Mouse (Mus musculus): ENCODE results near the gene Olfr23. TPM values are rescaled to one million over a fixed set of nuclear protein-coding genes. Genes with fewer than 3 reads are reported as not detected.

Gene Olfr23
- not detected in 2 replicates for polyA plus RNA-seq (2012; ENCODE audit: low replicate concordance)

DNA sequence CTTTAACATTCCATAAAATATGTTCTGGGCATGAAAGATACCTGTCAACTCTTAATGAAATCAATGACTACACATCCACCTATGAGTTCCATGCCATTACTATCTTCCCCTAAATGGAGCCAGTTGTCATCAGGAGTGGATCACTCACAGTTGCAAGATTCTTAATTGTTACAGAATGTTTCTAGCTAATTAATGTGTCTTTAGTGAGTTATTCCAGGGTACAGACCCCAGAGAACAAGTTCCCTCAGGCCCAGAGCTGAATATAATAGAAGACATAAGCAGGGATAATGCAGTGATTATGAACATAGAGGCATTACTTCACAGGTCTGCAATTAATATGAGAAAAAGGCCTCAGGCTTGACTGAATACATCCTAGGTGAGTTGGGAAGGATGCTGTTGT lies at the start of gene Olfr23:
TSS of gene Olfr23 (plus strand) at position 301 of the 400 bp plus-strand sequence.

DNA sequence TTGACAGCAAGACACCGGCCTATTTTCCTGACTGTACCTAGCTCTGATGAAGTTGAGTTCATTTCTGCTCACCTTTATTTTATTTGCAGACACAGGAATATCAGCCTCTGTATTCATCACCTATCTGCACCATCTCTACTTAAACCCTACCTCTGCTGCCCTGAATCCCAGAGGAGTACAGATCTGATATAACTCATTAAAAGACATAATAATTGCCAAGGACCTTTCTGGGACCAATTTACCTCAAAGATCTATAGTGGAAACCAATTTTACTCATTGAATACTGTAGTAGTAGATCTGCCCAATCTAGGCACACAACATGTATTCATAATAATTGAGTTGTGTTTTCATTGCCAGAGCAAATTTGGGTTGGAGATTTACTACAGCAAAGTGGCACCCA lies 45.8 kb upstream of the Olfr23 start, which contains the start of gene Olfr394:
TSS of gene Olfr394 (minus strand) at position 101 of the 400 bp plus-strand sequence.

DNA sequence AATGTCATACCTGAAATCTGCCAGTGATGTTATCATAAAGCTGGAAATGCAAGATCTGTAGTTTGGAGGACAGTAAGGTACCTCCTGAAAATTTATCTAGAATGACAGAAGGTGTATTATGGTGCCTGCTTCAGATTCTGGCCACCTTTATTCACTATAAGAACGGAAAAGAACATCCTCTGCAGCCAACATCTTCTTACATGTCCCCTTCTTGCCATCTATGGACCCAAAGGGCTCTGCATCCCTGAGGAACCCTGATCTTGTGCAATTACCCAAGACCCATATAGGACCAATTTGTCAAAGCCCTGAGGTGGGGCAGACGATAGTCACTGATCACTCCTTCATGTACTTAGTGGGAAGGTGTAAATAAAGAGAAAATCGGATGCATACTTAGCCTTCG lies 27.3 kb upstream of the Olfr23 start, which contains the start of gene Olfr395:
TSS of gene Olfr395 (minus strand) at position 101 of the 400 bp plus-strand sequence.

DNA sequence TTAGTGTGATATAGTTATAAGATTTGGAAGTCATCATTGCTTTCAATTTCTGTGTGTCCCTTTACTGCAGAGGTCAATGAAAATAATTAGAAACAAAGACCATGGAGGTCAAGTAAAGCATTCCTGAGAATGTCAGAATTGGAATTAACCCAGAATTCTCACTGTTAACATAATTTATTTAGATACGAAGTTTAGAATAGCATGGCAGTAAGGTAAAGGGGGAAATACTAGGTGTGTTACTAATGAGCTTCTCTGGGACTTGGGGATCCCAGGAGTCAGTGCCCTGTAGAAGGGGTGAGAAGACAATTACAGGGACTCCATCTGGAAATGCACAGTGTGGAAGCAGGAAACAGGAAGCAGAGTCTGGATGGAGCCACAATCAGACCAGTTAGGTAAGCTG lies 24.0 kb downstream of the Olfr23 start, which contains the start of gene Olfr397:
TSS of gene Olfr397 (plus strand) at position 301 of the 400 bp plus-strand sequence.

DNA sequence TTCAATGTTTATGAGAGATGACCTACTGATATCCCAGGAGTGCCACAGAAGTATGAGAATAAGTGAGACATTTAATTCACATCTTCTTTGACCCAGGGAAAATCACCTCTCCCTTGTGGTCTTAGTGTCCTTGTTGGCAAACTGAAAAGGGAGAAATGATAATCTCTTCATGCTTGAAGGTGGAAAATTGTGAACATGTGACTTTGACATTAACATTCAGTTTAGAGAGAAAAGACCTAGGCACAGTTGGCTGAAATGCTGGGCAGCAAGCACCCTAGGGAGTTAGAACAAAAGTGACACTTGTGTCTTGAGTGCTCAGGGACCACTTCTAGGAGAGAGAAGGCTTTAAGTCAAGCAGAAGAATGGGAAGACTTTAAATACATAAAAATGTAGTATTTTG lies 53.8 kb downstream of the Olfr23 start, which contains the start of gene Olfr398:
TSS of gene Olfr398 (minus strand) at position 101 of the 400 bp plus-strand sequence.

Other genes with a start within 250 kb of the Olfr23 start
- not detected in 2 replicates for gene Zfp735, start 247.9 kb upstream of the Olfr23 start, polyA plus RNA-seq (2012; ENCODE audit: low replicate concordance)
- gene Olfr389, start 156.0 kb upstream of the Olfr23 start, polyA plus RNA-seq (2012; ENCODE audit: low replicate concordance) = not detected in 2 replicates
- not detected in 2 replicates for gene Olfr390, start 153.7 kb upstream of the Olfr23 start, polyA plus RNA-seq (2012; ENCODE audit: low replicate concordance)
- not detected in 2 replicates for gene Olfr391-ps, start 133.6 kb upstream of the Olfr23 start, polyA plus RNA-seq (2012; ENCODE audit: low replicate concordance)
- gene Olfr392, start 119.6 kb upstream of the Olfr23 start, polyA plus RNA-seq (2012; ENCODE audit: low replicate concordance) = not detected in 2 replicates
- not detected in 2 replicates for gene Olfr393, start 85.2 kb upstream of the Olfr23 start, polyA plus RNA-seq (2012; ENCODE audit: low replicate concordance)
- not detected in 2 replicates for gene Olfr394, start 45.9 kb upstream of the Olfr23 start, polyA plus RNA-seq (2012; ENCODE audit: low replicate concordance)
- gene Olfr395, start 27.4 kb upstream of the Olfr23 start, polyA plus RNA-seq (2012; ENCODE audit: low replicate concordance) = not detected in 2 replicates
- not detected in 2 replicates for gene Olfr397, start 24.1 kb downstream of the Olfr23 start, polyA plus RNA-seq (2012; ENCODE audit: low replicate concordance)
- not detected in 2 replicates for gene Olfr398, start 53.7 kb downstream of the Olfr23 start, polyA plus RNA-seq (2012; ENCODE audit: low replicate concordance)
- not detected in 2 replicates for gene Olfr139, start 119.9 kb downstream of the Olfr23 start, polyA plus RNA-seq (2012; ENCODE audit: low replicate concordance)
- gene Olfr399, start 119.9 kb downstream of the Olfr23 start, polyA plus RNA-seq (2012; ENCODE audit: low replicate concordance) = 0.18 TPM in 1 of 2 replicates, not detected in the other
- gene Zfp616, start 133.3 kb downstream of the Olfr23 start, polyA plus RNA-seq (2012; ENCODE audit: low replicate concordance) = 0.06 TPM in 1 of 2 replicates, not detected in the other
- gene Olfr401, start 177.0 kb downstream of the Olfr23 start, polyA plus RNA-seq (2012; ENCODE audit: low replicate concordance) = not detected in 2 replicates
- gene Olfr402, start 216.9 kb downstream of the Olfr23 start, polyA plus RNA-seq (2012; ENCODE audit: low replicate concordance) = not detected in 2 replicates
- gene Olfr403, start 249.6 kb downstream of the Olfr23 start, polyA plus RNA-seq (2012; ENCODE audit: low replicate concordance) = not detected in 2 replicates